Mouse (Mus musculus) heart, adult 2 months (tissue): ENCODE data around the gene Arrb2.

Experiments used
- CTCF ChIP-seq: fragments of 200-600 bp; IDR thresholded peaks from 2 replicates; pipeline ENCODE4 v1.8.1; 2022; ENCODE audit warnings: antibody characterized with exemption, mild to moderate bottlenecking, moderate library complexity
- POLR2A ChIP-seq: fragments of 200-500 bp; IDR thresholded peaks from 2 replicates; pipeline ENCODE4 v1.6.1; 2011; ENCODE audit warnings: mild to moderate bottlenecking, low read depth, low read length, control low read depth; ENCODE audit not compliant: insufficient read depth

GRCm38 (mm10) chr11:70389421-70389820, 43.0 kb upstream of the Arrb2 start:
- TF ChIP-seq CTCF = no peak
- TF ChIP-seq POLR2A = no peak
